Mouse (Mus musculus) monocyte, adult 5-6 weeks (primary cell): ENCODE data around the gene Slit3. TPM values are rescaled to one million over a fixed set of nuclear protein-coding genes. Genes with fewer than 3 reads are reported as not detected.

Experiments
- ATAC-seq: fragments of 153-309, 156-312 bp; replicated peaks from 2 replicates; pipeline ENCODE4 v1.8.0; 2017; ENCODE audit warnings: mild to moderate bottlenecking; ENCODE audit not compliant: low TSS enrichment, insufficient number of reproducible peaks, severe bottlenecking, poor library complexity, low FRiP score
- total RNA-seq: library from RNA; stranded (forward); fragments of 200-1000, 200-491, 200-594 nt; gene quantifications from 3 replicates; pipeline ENCODE4 v1.2.3, GENCODE M21; 2017

The Slit3 gene
- total RNA-seq, 1 experiment from 2014 or later, result not detected

GRCm38 (mm10) chr11:35668138-35668537, 547.1 kb downstream of the Slit3 start:
- no peak for ATAC-seq

GRCm38 (mm10) chr11:35668750-35669149, 547.7 kb downstream of the Slit3 start:
- ATAC-seq, result no peak

GRCm38 (mm10) chr11:35669536-35669935, 548.5 kb downstream of the Slit3 start:
- no peak for ATAC-seq

GRCm38 (mm10) chr11:35670181-35670580, 549.2 kb downstream of the Slit3 start:
- ATAC-seq, result no peak

GRCm38 (mm10) chr11:35670746-35671145, 549.7 kb downstream of the Slit3 start:
- no peak for ATAC-seq

- ATAC-seq, result no peak
These were observed 552.0 kb downstream of the Slit3 start for GRCm38 (mm10) chr11:35673050-35673449.

GRCm38 (mm10) chr11:35674242-35674641, 553.2 kb downstream of the Slit3 start:
- ATAC-seq, result no peak

- ATAC-seq, result no peak
These were observed 555.7 kb downstream of the Slit3 start for GRCm38 (mm10) chr11:35676744-35677143.

- no peak for ATAC-seq
These were observed 559.0 kb downstream of the Slit3 start for GRCm38 (mm10) chr11:35679976-35680375.

- ATAC-seq, result no peak
These were observed 566.3 kb downstream of the Slit3 start for GRCm38 (mm10) chr11:35687316-35687715.

- ATAC-seq, result no peak
These were observed 569.7 kb downstream of the Slit3 start for GRCm38 (mm10) chr11:35690515-35691281.

GRCm38 (mm10) chr11:35693136-35693535, 572.1 kb downstream of the Slit3 start:
- no peak for ATAC-seq

GRCm38 (mm10) chr11:35693625-35694024, 572.6 kb downstream of the Slit3 start:
- ATAC-seq, result no peak

GRCm38 (mm10) chr11:35697476-35697875, 576.5 kb downstream of the Slit3 start:
- no peak for ATAC-seq

GRCm38 (mm10) chr11:35698901-35699300, 577.9 kb downstream of the Slit3 start:
- no peak for ATAC-seq

GRCm38 (mm10) chr11:35703471-35703870, 582.4 kb downstream of the Slit3 start:
- no peak for ATAC-seq

GRCm38 (mm10) chr11:35704381-35704780, 583.4 kb downstream of the Slit3 start:
- no peak for ATAC-seq

- no peak for ATAC-seq
These were observed 583.9 kb downstream of the Slit3 start for GRCm38 (mm10) chr11:35704927-35705326.

- no peak for ATAC-seq
These were observed 586.4 kb downstream of the Slit3 start for GRCm38 (mm10) chr11:35707431-35707830.

- ATAC-seq, result no peak
These were observed 590.3 kb downstream of the Slit3 start for GRCm38 (mm10) chr11:35711314-35711713.

- ATAC-seq, result no peak
These were observed 597.9 kb downstream of the Slit3 start for GRCm38 (mm10) chr11:35718881-35719280.
